Mouse (Mus musculus): ENCODE measurements around the gene Shank3.

- TF ChIP-seq GATA1 (IDR thresholded peaks at IDR 0.05; ENCODE audit: low read length): no peak
- TF ChIP-seq TAL1 (IDR thresholded peaks at IDR 0.05; ENCODE audit: low read length): no peak
Measured at GRCm38 (mm10) chr15:89568114-89568513, 68.7 kb downstream of the Shank3 start, which contains the start of gene Acr.

Measured in erythroblast, embryonic 14.5 days (primary cell).